Mouse (Mus musculus): ENCODE data around the gene Dysf. TPM values are rescaled to one million over a fixed set of nuclear protein-coding genes. Genes with fewer than 3 reads are reported as not detected.

The Dysf gene
- polyA plus RNA-seq, 1 experiment from 2014 or later: 8.7 TPM

- Histone ChIP-seq H3K4me1 (peaks cover 14% of the 10 kb centered on the region), H3K9ac (no peak overlapping the region), H3K4me3 (no peak overlapping the region), H3K27ac (peak overlapping the region; percentile 75), H3K4me2 (no peak overlapping the region), H3K27me3 (no peaks in the 10 kb centered on the region), H3K9me3 (no peaks in the 10 kb centered on the region), H3K36me3 (no peaks in the 10 kb centered on the region)
- 27% methylated on average over 5 of the region's 5 CpGs for WGBS
- ATAC-seq (ENCODE audit: insufficient number of reproducible peaks, insufficient read depth, low FRiP score, low TSS enrichment, low read depth): no peak
Measured at GRCm38 (mm10) chr6:84246979-84247378, 238.6 kb downstream of the Dysf start.

Other genes with a start within 250 kb of the Dysf start
- 0.15 and 0.30 TPM in 2 replicates for gene Ankrd53, start 245.9 kb upstream of the Dysf start, polyA plus RNA-seq (2015; fragmentation: Nextera tagmentation; extraction: Ambion mirVana)
- gene Tex261, start 232.8 kb upstream of the Dysf start, polyA plus RNA-seq (2015; fragmentation: Nextera tagmentation; extraction: Ambion mirVana): 91.3 and 99.5 TPM in 2 replicates
- 55.4 and 58.0 TPM in 2 replicates for gene Nagk, start 213.6 kb upstream of the Dysf start, polyA plus RNA-seq (2015; fragmentation: Nextera tagmentation; extraction: Ambion mirVana)
- 20.8 and 24.0 TPM in 2 replicates for gene Paip2b, start 176.8 kb upstream of the Dysf start, polyA plus RNA-seq (2015; fragmentation: Nextera tagmentation; extraction: Ambion mirVana)
- gene Zfp638, start 141.5 kb upstream of the Dysf start, polyA plus RNA-seq (2015; fragmentation: Nextera tagmentation; extraction: Ambion mirVana): 77.1 and 77.5 TPM in 2 replicates

All from embryonic facial prominence, embryonic 13.5 days (tissue).